Mouse (Mus musculus) thymus, adult 2 months (tissue): ENCODE data around the gene Plxnb1.

Experiments
- CTCF ChIP-seq: fragments of 200-500 bp; IDR thresholded peaks from 2 replicates; pipeline ENCODE4 v1.5.1; 2012; ENCODE audit warnings: mild to moderate bottlenecking, control low read depth, low read length, moderate library complexity, borderline replicate concordance; ENCODE audit not compliant: control insufficient read depth, poor library complexity, insufficient read depth; ENCODE audit errors: extremely low read depth
- POLR2A ChIP-seq: fragments of 200-500 bp; IDR thresholded peaks from 2 replicates; pipeline ENCODE4 v1.6.1; 2012; ENCODE audit warnings: mild to moderate bottlenecking, low read length, control low read depth, moderate library complexity; ENCODE audit not compliant: control insufficient read depth, poor library complexity, insufficient read depth; ENCODE audit errors: extremely low read depth

- no peak for TF ChIP-seq CTCF
- no peak for TF ChIP-seq POLR2A
Measured at GRCm38 (mm10) chr9:109167316-109167715, 72.1 kb downstream of the Plxnb1 start.
